Mouse (Mus musculus): ENCODE data around the gene Dcaf1. TPM values are rescaled to one million over a fixed set of nuclear protein-coding genes. Genes with fewer than 3 reads are reported as not detected.

Dcaf1 gene
- polyA plus RNA-seq, 1 experiment from 2014 or later = 7.2 TPM

GRCm38 (mm10) chr9:106903791-106904134, 82.1 kb downstream of the Dcaf1 start:
- ATAC-seq (peak; percentile 56), DNase-seq (ENCODE audit: low spot score) (peak; percentile 85)
- H3K27ac ChIP-seq (ENCODE audit: low read length) = no peak overlapping the region
- no peak overlapping the region for H3K9ac ChIP-seq (replicated peaks; ENCODE audit: low read depth)
- no peaks in the 10 kb centered on the region for H3K9me3 ChIP-seq (ENCODE audit: low read length)
- no peaks in the 10 kb centered on the region for H3K27me3 ChIP-seq (replicated peaks; ENCODE audit: insufficient read depth, low read length)
- no peaks in the 10 kb centered on the region; the same call in 1 of the 2 replicates for H3K4me1 ChIP-seq (ENCODE audit: insufficient read depth, low read depth, low read length)
- 11% methylated on average over 1 of the region's 1 CpGs for WGBS
- TF ChIP-seq EP300 (IDR thresholded peaks at IDR 0.05) = no peak
- peak; percentile 84 for TF ChIP-seq CTCF (IDR thresholded peaks at IDR 0.05)
- no peaks in the 10 kb centered on the region for H3K36me3 ChIP-seq (ENCODE audit: insufficient read depth, low read length)
- no peak overlapping the region for H3K4me3 ChIP-seq (ENCODE audit: low read depth, low read length)
- H3K4me2 ChIP-seq (replicated peaks; ENCODE audit: low read depth, low read length) = no peak overlapping the region

GRCm38 (mm10) chr9:106906597-106906996, 84.9 kb downstream of the Dcaf1 start:
- Histone ChIP-seq H3K9ac (replicated peaks; ENCODE audit: low read depth) (no peak overlapping the region), H3K9me3 (ENCODE audit: low read length) (no peaks in the 10 kb centered on the region), H3K27me3 (replicated peaks; ENCODE audit: insufficient read depth, low read length) (no peaks in the 10 kb centered on the region), H3K4me3 (ENCODE audit: low read depth, low read length) (no peak overlapping the region), H3K27ac (ENCODE audit: low read length) (no peak overlapping the region), H3K4me2 (replicated peaks; ENCODE audit: low read depth, low read length) (no peak overlapping the region), H3K4me1 (ENCODE audit: insufficient read depth, low read depth, low read length) (peaks cover 3% of the 10 kb centered on the region), H3K36me3 (ENCODE audit: insufficient read depth, low read length) (no peaks in the 10 kb centered on the region)
- DNase-seq (ENCODE audit: low spot score) = no peak
- 88% methylated on average over 8 of the region's 8 CpGs for WGBS
- TF ChIP-seq CTCF (IDR thresholded peaks at IDR 0.05) = no peak
- no peak for TF ChIP-seq EP300 (IDR thresholded peaks at IDR 0.05)
- no peak for ATAC-seq

- ATAC-seq (no peak), DNase-seq (ENCODE audit: low spot score) (no peak)
- Histone ChIP-seq H3K4me1 (ENCODE audit: insufficient read depth, low read depth, low read length) (peaks cover 3% of the 10 kb centered on the region), H3K36me3 (ENCODE audit: insufficient read depth, low read length) (no peaks in the 10 kb centered on the region), H3K27me3 (replicated peaks; ENCODE audit: insufficient read depth, low read length) (no peaks in the 10 kb centered on the region), H3K4me3 (ENCODE audit: low read depth, low read length) (no peak overlapping the region), H3K27ac (ENCODE audit: low read length) (no peak overlapping the region), H3K9ac (replicated peaks; ENCODE audit: low read depth) (no peak overlapping the region), H3K4me2 (replicated peaks; ENCODE audit: low read depth, low read length) (no peak overlapping the region), H3K9me3 (ENCODE audit: low read length) (no peaks in the 10 kb centered on the region)
- 66% methylated on average over 3 of the region's 3 CpGs for WGBS
- no peak for TF ChIP-seq CTCF (IDR thresholded peaks at IDR 0.05)
- no peak for TF ChIP-seq EP300 (IDR thresholded peaks at IDR 0.05)
Measured at GRCm38 (mm10) chr9:106908174-106908573, 86.5 kb downstream of the Dcaf1 start.

- no peak overlapping the region for H3K4me2 ChIP-seq (replicated peaks; ENCODE audit: low read depth, low read length)
- H3K4me1 ChIP-seq (ENCODE audit: insufficient read depth, low read depth, low read length) = peaks cover 3% of the 10 kb centered on the region
- no peaks in the 10 kb centered on the region for H3K36me3 ChIP-seq (ENCODE audit: insufficient read depth, low read length)
- H3K27me3 ChIP-seq (replicated peaks; ENCODE audit: insufficient read depth, low read length) = no peaks in the 10 kb centered on the region
- ATAC-seq = peak; percentile 78
- no peaks in the 10 kb centered on the region for H3K9me3 ChIP-seq (ENCODE audit: low read length)
- H3K4me3 ChIP-seq (ENCODE audit: low read depth, low read length) = no peak overlapping the region
- no peak overlapping the region for H3K27ac ChIP-seq (ENCODE audit: low read length)
- TF ChIP-seq EP300 (IDR thresholded peaks at IDR 0.05) (no peak), CTCF (IDR thresholded peaks at IDR 0.05) (no peak)
- 13% methylated on average over 5 of the region's 5 CpGs for WGBS
- peak; percentile 76 for DNase-seq (ENCODE audit: low spot score)
- H3K9ac ChIP-seq (replicated peaks; ENCODE audit: low read depth) = no peak overlapping the region
Measured at GRCm38 (mm10) chr9:106908715-106909114, 87.0 kb downstream of the Dcaf1 start.

- Histone ChIP-seq H3K4me1 (ENCODE audit: insufficient read depth, low read depth, low read length) (peaks cover 3% of the 10 kb centered on the region), H3K27me3 (replicated peaks; ENCODE audit: insufficient read depth, low read length) (no peaks in the 10 kb centered on the region), H3K36me3 (ENCODE audit: insufficient read depth, low read length) (no peaks in the 10 kb centered on the region), H3K9me3 (ENCODE audit: low read length) (no peaks in the 10 kb centered on the region), H3K9ac (replicated peaks; ENCODE audit: low read depth) (no peak overlapping the region), H3K4me3 (ENCODE audit: low read depth, low read length) (no peak overlapping the region), H3K27ac (ENCODE audit: low read length) (no peak overlapping the region), H3K4me2 (replicated peaks; ENCODE audit: low read depth, low read length) (no peak overlapping the region)
- WGBS = 45% methylated on average over 1 of the region's 1 CpGs
- TF ChIP-seq EP300 (IDR thresholded peaks at IDR 0.05) (no peak), CTCF (IDR thresholded peaks at IDR 0.05) (no peak)
- peak; percentile 49 for DNase-seq (ENCODE audit: low spot score)
- ATAC-seq = peak; percentile 67
Measured at GRCm38 (mm10) chr9:106911624-106912023, 90.0 kb downstream of the Dcaf1 start.

GRCm38 (mm10) chr9:106913759-106914158, 92.1 kb downstream of the Dcaf1 start:
- Histone ChIP-seq H3K27ac (ENCODE audit: low read length) (no peak overlapping the region), H3K27me3 (replicated peaks; ENCODE audit: insufficient read depth, low read length) (no peaks in the 10 kb centered on the region), H3K4me2 (replicated peaks; ENCODE audit: low read depth, low read length) (no peak overlapping the region), H3K36me3 (ENCODE audit: insufficient read depth, low read length) (no peaks in the 10 kb centered on the region), H3K9me3 (ENCODE audit: low read length) (no peaks in the 10 kb centered on the region), H3K9ac (replicated peaks; ENCODE audit: low read depth) (no peak overlapping the region), H3K4me1 (ENCODE audit: insufficient read depth, low read depth, low read length) (peaks cover 3% of the 10 kb centered on the region), H3K4me3 (ENCODE audit: low read depth, low read length) (no peak overlapping the region)
- peak; percentile 46 for DNase-seq (ENCODE audit: low spot score)
- WGBS = 5% methylated on average over 1 of the region's 1 CpGs
- no peak for ATAC-seq
- TF ChIP-seq CTCF (IDR thresholded peaks at IDR 0.05) (peak; percentile 59), EP300 (IDR thresholded peaks at IDR 0.05) (no peak)

GRCm38 (mm10) chr9:106914878-106915277, 93.2 kb downstream of the Dcaf1 start:
- H3K4me3 ChIP-seq (ENCODE audit: low read depth, low read length) = no peak overlapping the region
- WGBS = 78% methylated on average over 6 of the region's 6 CpGs

More at GRCm38 (mm10) chr9:106914878-106915277, 93.2 kb downstream of the Dcaf1 start:
- no peak overlapping the region for H3K27ac ChIP-seq (ENCODE audit: low read length)
- H3K4me1 ChIP-seq (ENCODE audit: insufficient read depth, low read depth, low read length) = no peaks in the 10 kb centered on the region
- H3K4me2 ChIP-seq (replicated peaks; ENCODE audit: low read depth, low read length) = no peak overlapping the region
- no peak for ATAC-seq
- H3K36me3 ChIP-seq (ENCODE audit: insufficient read depth, low read length) = no peaks in the 10 kb centered on the region
- no peaks in the 10 kb centered on the region for H3K9me3 ChIP-seq (ENCODE audit: low read length)
- no peak overlapping the region for H3K9ac ChIP-seq (replicated peaks; ENCODE audit: low read depth)
- H3K27me3 ChIP-seq (replicated peaks; ENCODE audit: insufficient read depth, low read length) = no peaks in the 10 kb centered on the region
- TF ChIP-seq EP300 (IDR thresholded peaks at IDR 0.05) (no peak), CTCF (IDR thresholded peaks at IDR 0.05) (no peak)
- DNase-seq (ENCODE audit: low spot score) = no peak

Other genes with a start within 250 kb of the Dcaf1 start
- gene Iqcf6, start 195.3 kb upstream of the Dcaf1 start, polyA plus RNA-seq (2015; fragmentation: Nextera tagmentation; extraction: Ambion mirVana) = not detected in 2 replicates
- gene Grm2, start 165.8 kb upstream of the Dcaf1 start, polyA plus RNA-seq (2015; fragmentation: Nextera tagmentation; extraction: Ambion mirVana) = not detected in 2 replicates
- gene Tex264, start 135.9 kb upstream of the Dcaf1 start, polyA plus RNA-seq (2015; fragmentation: Nextera tagmentation; extraction: Ambion mirVana) = 63.5 and 67.7 TPM in 2 replicates
- 2.5 and 2.8 TPM in 2 replicates for gene Rad54l2, start 32.7 kb upstream of the Dcaf1 start, polyA plus RNA-seq (2015; fragmentation: Nextera tagmentation; extraction: Ambion mirVana)
- 4.5 and 5.2 TPM in 2 replicates for gene Rbm15b, start 65.6 kb downstream of the Dcaf1 start, polyA plus RNA-seq (2015; fragmentation: Nextera tagmentation; extraction: Ambion mirVana)
- gene Manf, start 70.1 kb downstream of the Dcaf1 start, polyA plus RNA-seq (2015; fragmentation: Nextera tagmentation; extraction: Ambion mirVana) = 171 and 218 TPM in 2 replicates